Mouse (Mus musculus): Measurements from ENCODE around the gene Krt88.

The Krt88 gene

DNA sequence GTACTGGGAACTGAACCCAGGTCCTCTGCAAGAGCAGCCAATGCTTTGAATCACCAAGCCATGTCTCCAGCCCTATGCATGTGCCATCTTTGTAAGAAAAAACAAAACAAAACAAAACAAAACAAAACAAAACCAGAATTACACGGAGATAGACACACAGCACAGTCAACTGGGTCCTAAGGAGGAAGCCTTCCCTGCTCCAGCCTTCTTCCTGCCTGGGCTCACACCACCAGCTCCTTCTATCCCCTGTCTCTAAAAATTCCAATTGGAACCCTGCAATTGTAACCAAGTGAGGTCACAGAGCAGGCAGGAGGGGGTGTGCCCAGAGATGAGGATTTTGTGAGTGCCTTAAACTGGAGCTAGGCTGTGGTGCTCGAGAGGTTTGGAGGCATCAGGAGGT lies at the start of gene Krt88:
Gene Krt88 (plus strand): TSS at position 301 of the 400 bp plus-strand sequence.
- DNase-seq, result no peak

DNA sequence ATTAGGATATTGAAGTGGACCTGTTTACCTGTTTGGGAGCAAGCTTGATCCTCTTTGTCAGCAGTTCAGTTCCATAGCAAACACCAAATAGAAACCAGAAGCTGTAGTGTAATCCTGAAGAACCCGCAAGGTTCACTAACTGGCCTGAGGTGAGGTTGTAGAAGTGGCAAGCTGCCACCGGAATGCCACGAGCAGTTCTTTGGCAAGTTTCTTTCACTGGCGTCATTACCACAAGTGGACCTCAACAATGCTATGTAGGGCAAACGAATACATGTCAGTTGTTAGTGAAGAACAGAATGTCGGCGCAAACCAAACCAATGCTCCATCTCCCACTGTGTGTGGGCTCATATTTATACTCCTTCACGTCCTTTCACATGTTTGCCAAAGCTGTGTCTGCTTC lies 49.3 kb upstream of the Krt88 start:
- DNase-seq, result no peak

DNA sequence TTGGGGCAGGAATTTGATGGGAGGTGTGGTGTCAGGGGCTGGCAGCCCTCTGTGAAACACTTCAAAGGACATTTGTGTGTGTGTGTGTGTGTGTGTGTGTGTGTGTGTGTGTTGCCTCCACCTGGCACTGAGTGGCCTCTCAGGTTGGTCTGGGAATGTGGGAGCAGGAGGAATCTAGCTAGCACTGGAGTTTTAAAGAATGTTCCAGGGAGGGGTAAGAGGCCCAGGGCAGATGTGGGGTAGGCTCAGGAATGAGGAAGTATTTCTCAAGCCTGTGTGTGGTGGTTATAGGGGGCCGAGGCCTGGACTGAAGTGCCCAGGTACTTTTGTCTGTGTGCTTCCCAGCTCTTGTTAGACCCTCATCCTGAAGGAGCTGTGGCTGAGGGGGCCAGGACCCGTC lies 36.8 kb upstream of the Krt88 start, which contains the start of gene Krt7:
Gene Krt7 (plus strand): TSS at position 269 of the 400 bp plus-strand sequence.
- DNase-seq, result no peak

DNA sequence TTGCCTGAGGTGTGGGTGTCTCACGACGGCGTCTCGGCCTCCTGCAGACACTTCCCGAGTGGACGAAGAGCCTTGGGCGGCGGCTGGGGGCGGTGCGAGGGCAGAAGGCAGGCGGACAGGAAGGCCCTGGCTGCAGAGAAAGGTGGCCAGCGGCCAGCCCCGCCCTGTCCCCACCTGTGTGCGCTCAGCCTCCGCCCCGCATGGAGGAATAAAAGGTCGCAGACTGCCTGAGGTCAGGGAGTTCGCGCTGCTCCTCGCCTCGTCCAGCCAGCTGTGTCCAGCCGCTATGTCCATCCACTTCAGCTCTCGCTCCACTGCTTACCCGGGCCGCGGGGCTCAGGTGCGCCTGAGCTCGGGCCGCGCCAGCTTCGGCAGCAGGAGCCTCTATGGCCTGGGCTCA lies 35.4 kb upstream of the Krt88 start:
- DNase-seq, result no peak

DNA sequence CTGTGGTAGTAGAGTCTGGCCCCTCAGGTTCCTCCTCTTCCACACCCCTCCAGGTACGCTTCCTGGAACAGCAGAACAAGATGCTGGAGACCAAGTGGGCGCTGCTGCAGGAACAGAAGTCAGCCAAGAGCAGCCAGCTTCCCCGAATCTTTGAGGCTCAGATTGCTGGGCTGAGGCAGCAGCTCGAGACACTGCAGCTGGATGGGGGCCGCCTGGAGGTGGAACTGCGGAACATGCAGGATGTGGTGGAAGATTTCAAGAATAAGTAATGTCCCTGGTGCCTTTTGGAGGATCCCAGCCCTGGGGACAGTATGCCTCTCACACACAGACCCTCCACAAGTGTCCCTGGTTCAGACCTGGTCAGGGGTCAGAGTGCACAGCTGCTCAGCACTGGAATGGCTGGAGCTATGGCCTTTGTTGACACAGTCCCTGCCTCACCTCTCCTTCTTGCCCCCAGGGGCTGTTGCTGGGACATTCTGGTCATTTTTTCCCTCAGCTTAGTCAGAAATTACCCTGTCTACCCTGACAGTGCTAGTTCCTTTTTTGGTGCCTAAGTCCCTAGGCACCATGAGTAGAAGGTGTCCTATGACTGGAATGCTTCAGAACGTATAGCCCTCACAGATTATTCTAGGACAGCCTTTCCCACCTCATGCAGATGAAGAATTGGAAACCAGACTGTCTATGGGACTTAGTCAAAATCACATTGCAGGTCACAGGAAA lies 33.5 kb upstream of the Krt88 start:
- no peak for DNase-seq

DNA sequence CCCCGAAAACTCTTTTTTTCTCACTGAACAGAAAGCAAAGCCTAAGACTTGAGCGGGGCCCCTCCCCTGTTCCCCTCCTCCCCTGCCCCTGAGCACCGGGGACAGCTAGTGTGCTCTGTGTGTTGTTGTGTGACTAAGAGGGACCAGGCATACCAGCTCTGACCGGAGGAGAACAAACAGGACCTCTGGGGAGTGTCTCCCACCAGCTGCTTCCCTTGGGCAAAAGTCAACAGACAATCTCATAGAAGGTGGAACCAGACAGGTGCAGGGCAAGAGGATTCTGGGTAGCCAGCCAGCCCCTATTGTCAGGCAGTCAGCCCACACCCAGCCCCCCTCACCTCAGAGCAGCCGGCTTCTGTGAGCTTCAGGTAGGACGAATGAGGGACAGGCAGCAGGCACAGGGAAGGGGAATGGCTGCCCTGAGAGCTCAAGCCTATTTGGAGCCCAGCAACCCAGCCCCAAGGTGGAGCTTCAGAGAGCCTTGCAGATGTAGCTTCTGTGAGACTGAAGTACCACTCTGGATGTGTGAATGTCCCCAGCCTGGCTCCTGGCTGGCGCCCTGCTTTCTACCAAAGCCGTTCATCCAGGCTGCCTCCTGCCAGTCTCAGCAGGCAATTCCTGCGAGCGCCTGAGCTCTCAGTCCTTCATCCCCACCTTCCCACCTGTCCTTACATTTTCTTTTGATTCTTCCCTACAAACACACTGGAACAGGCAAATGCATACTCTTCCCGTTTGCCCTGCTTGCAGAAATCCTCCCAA lies 32.6 kb upstream of the Krt88 start:
- DNase-seq, result no peak

DNA sequence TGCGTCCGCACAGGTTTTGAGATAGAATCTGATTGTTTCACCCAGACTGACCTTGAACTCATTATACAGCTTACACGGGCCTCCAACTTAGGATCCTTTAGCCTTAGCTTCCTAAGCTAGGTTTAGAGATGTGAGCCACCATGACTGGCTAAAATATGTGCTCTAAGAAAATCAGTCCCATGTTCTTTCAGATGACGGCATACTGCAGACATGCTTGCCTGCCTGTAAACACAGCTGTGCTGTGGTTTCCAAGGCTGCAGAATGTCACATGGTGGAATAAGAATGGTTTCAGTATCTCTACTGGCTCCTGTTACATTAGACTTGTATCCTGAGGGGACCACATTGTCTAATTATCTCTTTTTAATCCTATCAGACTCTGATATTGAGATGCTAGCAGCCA lies 28.6 kb upstream of the Krt88 start:
- DNase-seq, result no peak

DNA sequence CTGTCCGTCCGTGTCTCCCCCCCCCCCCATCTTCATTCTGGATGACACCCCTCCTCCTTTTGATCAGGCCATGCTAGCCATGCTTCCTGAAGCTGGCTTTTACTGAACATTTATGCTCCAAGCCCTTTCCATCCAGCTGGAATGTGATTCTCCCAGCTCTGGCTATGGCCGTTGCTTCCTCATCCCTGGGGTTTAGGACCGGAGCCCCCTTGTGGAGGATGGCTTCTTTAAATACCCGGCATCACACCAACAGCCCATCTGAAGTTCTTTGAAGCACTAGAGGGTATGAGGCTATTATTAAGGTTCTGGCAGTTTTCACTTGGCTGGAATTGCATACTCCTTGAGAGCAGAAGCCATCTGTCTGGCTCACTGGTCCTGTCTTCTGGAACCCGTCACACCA lies 26.6 kb upstream of the Krt88 start:
- DNase-seq, result no peak

DNA sequence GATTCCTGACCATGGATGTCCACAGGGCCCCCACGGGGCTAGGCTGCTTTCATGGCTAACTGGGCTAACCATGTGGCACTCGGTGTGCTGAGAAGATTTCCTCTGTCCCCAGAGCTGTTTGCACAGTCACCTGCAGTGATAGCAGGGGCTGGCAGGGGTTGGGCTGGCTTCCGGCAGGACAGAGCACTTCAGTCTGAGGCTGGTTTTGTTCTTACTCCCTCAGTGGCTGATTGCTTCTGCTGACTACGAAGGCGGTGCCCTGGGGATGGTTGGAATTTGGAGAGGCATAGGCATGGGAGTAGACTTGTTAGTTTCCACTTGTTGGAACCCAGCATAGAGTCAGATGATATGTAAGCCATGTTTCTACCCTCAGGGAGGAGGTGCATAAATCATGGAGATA lies 22.6 kb upstream of the Krt88 start:
- DNase-seq, result no peak

DNA sequence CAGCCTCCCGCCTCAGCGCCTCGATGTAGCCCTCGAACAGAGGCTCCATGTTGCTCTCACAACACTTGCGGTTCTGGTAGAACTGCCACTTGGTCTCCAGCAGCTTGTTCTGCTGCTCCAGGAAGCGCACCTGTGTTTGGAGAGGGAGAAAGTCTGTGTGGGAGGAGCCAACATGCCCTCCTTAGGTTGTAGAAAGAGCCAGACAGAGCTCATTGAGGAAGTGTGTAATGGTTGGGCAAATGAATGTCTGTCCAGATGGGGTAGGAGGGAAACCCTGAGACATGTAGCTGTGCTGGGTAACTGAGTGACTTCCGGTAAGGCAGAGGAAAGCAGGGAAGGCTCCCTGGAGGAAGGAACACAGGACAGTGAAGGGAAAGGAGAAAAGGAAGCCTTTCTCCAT lies 10.9 kb upstream of the Krt88 start:
- no peak for DNase-seq

DNA sequence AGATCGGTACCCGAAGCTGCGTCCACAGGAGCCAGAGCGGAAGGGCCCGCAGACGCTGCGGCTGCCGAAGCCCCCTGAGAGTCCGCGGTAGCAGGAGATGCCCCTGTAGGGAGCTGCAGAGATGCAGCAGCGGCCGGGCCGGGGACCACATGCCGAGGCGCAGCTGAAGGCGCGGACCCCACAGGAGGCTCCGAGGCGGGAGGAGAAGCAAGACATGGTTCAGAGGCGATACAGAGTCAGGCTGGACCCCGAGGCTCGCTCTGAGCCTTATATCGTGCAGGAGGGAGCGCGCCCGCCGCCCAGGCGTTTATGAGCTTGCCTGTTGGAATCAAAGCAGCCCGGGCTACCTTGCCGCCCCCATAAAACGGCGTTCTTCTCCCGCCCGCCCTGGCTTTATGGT lies 9.0 kb upstream of the Krt88 start, which contains the start of gene Krt87:
Gene Krt87 (minus strand): TSS at position 250 of the 400 bp plus-strand sequence.
- no peak for DNase-seq

DNA sequence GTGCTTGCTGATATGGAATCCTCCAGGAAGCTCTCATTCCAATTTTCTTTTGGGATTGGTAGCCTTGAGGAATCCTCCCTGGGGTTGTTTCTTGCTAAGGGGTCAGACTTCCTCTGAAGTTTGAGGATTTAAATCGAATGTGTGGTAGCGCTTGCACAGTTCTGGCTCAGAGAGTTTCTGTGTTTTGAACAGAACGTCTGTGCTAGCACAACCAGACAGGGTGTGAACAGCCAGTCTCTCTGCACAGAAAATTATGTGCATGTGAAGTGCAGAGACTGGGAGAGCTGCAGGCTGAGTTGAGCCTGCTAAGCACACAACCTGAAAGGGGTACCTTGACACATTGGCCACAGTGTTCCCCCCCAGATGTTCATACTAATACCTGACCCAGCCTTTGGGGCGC lies 6.7 kb upstream of the Krt88 start:
- no peak for DNase-seq

DNA sequence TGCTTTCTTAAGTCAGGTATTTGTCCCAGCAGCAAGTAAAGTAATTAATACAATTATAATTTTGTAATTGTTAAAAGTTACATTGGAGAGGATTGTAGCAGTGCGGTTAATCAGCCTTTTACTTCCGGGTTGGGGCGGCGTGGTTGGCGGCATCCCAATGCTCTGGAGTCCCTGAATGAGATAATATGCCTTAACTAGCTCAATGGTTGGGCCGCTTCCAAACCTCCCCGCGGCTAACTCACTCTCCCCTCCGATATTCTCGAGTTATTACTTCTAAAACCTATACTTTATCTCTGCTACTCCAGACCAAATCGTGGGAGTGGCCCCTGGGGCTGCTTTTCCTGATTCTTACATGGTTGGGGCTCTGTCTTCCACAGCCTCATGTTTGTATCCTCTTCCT lies 972 bp upstream of the Krt88 start:
- DNase-seq, result no peak

DNA sequence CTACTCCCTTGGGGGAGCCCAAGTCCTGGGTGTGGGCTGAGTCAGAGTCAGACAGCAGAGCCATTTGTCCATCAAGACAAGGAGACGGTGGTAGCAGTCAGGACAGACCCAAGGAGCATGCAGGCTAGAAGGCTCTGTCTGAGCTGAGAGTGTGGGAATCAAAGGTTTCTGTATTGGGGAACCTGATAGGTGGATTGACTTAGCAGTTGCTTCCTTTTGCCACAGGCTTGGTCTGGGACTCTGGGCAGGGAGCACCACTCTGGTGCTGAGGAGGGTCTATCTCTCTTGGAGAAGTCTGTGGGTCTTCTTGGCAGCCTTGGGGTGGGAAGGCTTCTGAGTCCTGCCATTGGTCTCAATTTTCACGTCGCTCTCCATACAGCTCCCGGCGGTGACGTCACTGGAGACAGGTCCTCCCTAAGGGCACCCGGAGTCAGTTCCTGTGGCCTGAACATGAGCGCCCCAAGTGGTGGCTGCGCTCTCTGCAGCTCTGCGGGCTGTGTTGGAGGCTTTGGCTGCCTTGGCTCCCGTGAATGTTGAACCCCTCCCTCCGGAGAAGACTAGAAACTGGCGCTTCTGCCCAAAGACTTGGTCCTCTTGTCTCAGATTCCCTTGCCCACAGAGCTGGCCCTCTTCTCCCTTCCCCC lies 5.7 kb downstream of the Krt88 start:
- peak; percentile 64 for DNase-seq

DNA sequence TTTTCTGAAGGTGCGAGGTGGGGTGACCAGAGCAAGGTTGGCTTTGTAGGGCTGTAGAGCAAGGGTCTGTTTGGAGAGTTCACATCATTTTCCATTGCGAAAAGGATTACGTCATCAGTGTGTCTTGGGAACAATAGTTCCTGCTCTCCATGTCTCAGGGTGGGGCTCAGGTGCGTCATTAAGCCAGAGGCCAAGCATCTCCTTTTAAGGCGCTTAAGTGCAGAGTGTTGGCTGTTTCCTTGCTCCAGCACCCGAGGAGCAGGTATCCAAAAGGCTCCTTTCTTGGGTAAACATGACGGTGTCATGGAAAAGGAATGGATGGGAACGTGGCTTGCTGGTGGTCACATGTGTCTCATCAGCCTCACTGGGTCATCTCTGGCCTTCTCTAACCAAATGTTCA lies 7.2 kb downstream of the Krt88 start:
- no peak for DNase-seq

DNA sequence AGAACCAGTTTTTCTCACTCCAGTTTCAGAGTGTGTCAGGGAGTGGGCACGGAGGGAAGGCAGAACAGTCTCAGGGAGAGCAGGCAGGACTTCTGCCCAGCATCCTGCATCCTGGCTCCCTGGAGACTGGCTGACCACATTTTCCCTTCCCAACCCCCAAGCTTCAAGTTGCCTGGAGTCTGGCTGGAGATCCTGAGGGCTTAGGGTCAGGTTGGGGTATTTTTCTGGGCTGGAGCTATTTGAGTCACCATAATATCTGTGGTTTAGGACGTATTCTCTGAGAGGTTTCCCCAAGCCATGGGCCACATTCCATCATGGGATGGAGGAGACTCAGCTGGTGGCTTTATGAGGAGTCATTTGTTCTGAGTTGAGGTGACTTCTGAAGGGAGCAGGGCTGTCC lies 7.7 kb downstream of the Krt88 start:
- no peak for DNase-seq

DNA sequence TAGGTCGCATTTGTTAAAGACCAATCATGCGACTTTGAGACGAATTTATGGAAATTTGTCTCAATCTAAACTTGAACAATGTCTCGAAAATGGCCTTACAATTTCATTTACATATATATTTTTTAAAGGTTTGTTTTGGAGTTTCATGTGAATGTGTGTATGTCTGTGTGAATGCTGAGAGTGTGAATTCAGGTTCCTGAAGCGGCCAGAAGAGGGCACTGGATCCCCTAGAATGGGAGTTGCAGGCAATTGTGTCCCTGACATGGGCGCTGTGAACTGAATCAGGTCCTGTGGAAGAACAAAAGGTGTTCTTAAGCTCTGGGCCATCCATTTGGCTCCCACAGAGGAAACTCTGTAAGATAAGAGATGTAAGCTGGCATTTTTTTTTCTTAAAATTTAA lies 8.3 kb downstream of the Krt88 start:
- no peak for DNase-seq

DNA sequence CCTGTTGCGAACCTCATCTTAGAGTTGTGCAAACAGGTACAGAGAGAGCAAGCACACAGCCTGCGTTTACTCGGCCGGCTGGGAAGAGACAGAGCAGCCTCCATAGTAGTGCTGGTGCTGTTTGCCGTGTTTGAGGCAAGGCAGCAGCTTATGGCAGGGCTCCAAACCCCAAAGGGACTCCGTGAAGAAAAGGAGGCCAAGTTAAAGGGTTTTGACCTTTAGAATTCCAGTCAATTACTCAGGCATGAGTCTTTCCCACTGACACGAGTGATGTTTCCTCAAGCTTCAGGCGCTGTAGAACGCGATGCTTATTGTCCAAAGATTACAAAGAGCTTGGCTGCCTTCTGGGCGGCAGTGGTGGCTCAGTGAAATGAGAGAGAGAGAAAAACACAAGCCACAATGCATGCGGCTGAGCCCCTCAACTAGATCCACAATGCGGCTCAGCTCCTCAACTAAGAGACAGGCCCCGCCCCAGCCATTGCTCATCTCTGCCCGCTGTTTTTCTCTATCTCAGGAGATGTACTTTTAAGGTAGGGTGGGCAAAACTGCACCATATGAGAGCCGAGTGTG lies 10.9 kb downstream of the Krt88 start:
- DNase-seq, result no peak

DNA sequence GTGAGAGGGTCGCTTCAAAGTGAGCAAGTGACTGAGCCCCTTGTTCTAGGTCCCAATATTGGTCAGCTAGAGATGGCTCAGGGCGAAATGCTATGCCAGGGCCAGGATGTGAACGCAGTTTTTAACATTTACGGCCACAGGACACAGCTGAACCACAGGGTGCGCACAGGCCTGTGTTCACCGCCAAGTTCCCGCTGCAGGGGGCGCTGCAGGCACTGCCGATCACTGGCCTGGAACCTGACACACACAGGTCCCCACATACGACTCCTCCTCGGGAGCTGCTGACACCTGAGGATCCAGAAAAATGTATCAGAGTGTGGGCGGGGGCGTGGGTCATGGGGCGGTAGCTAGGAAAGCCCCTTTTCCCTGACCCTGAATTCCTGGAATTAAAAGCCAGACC lies 11.7 kb downstream of the Krt88 start:
- DNase-seq, result no peak

DNA sequence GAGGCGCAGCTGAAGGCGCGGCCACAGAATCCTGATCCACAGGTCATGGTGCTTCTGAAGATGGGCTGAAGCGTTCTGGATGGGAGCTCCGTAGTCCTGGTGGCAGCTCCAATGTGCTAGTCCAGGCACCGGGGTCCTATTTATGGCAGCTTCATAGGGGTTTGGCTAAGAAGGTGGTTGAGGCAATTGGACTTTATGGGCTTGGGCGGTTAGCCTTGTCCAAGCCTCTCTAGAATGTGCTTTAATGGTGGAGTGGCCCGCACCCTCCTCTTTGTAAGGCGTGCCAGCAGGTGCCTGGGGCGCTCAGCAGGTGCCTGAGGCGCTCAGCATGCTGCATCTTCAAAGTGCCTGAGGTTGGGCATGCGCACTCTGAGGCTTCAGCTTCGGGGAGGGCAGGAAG lies 16.1 kb downstream of the Krt88 start, which contains the start of gene Krt81:
Gene Krt81 (minus strand): TSS at position 101 of the 400 bp plus-strand sequence.
- DNase-seq, result no peak

DNA sequence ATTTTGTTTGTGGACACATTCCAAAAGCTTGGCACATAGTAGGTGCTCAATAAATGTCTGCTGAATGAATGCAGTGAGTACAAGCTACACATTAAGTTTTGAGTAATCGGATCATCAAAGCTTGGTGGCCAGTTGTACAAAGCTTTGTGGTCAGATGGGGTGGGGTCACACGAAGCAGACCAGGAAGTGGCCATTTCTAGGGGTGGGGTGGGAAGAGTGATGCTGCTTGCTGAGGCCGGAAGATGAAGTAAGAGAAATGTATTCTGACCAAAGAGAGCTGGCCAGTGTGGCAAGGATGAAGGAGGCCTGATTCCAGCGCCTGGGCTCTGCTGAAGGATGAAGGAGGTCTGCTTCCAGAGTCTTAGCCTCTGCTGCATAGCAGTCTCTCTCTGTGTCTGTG lies 21.5 kb downstream of the Krt88 start:
- DNase-seq, result no peak

DNA sequence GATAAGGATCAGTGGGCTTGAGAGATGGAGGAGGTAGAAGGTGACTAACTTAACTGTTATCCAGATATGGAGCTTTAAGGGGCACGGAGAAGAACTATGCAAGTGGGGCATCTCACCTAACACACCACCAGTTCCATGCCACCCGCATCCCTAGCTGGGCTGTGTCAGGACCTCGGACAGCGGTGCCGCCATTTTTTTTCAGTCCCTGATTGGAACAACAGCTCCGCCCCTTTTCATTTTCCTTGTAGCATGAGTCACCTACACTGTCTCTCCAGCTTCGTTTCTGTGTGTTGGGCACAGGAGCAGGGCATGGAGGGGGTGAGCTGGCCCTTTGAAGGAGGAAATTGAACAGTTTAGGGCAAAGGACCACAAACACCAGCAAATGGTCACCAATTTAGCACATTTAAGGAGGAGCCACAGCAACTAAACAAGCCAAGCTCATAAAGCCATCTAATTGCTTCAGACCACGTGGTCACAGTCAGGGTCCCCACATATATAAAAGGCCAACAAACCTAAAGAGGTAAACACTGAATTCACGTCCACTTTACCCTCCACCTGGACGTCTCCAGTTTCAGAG lies 25.5 kb downstream of the Krt88 start, which contains the start of gene Krt86:
Gene Krt86 (plus strand): TSS at position 527 of the 577 bp plus-strand sequence.
- peak; percentile 24 for DNase-seq

All from liver (tissue).